Mouse (Mus musculus) megakaryocyte, embryonic 14.5 days (primary cell): ENCODE results near the gene Ctdnep1. TPM values are rescaled to one million over a fixed set of nuclear protein-coding genes. Genes with fewer than 3 reads are reported as not detected.

Experiments used
- H3K27me3 ChIP-seq: replicated peaks from 2 replicates; pipeline ENCODE3; 2012; ENCODE audit warnings: inconsistent platforms
- H3K36me3 ChIP-seq: replicated peaks from 2 replicates; pipeline ENCODE3; 2012; ENCODE audit warnings: low read length, inconsistent platforms, mixed read lengths
- H3K4me1 ChIP-seq: 2 replicates; pipeline ENCODE4 v1.6.1; 2012; ENCODE audit warnings: inconsistent platforms
- H3K4me3 ChIP-seq: replicated peaks from 2 replicates; pipeline ENCODE3; 2012; ENCODE audit warnings: moderate library complexity, mild to moderate bottlenecking, inconsistent platforms
- H3K9me3 ChIP-seq: 2 replicates; pipeline ENCODE4 v1.6.1; 2012; ENCODE audit warnings: inconsistent platforms
- FLI1 ChIP-seq: IDR thresholded peaks from 2 replicates; pipeline ENCODE4 v1.6.1; 2012; ENCODE audit warnings: low read length, inconsistent platforms, mixed read lengths
- GATA1 ChIP-seq: IDR thresholded peaks from 3 replicates; pipeline ENCODE4 v1.6.1; 2012; ENCODE audit warnings: mixed read lengths, low read length, inconsistent platforms, borderline replicate concordance
- polyA plus RNA-seq: library from polyadenylated mRNA; stranded (reverse); fragments of >175 nt; gene quantifications from 2 replicates; pipeline ENCODE4 v1.2.3, GENCODE M21; 2012; ENCODE audit warnings: low replicate concordance; ENCODE audit not compliant: insufficient read depth

Gene Ctdnep1
- polyA plus RNA-seq, 1 experiment, result 289 TPM

- peaks cover 59% of the 10 kb centered on the region for H3K36me3 ChIP-seq
- H3K4me3 ChIP-seq, result peak overlapping the region; percentile 95
- H3K9me3 ChIP-seq, result no peaks in the 10 kb centered on the region
- TF ChIP-seq GATA1, result no peak
- peak; percentile 90; the same call in 1 of the 2 replicates for TF ChIP-seq FLI1
- peaks cover 44% of the 10 kb centered on the region for H3K4me1 ChIP-seq
- H3K27me3 ChIP-seq, result no peaks in the 10 kb centered on the region
Observed at GRCm38 (mm10) chr11:69980196-69981140, 488 bp upstream of the Ctdnep1 start.

- Histone ChIP-seq H3K4me3 (peak within 1 kb of the TSS; percentile 95), H3K9me3 (no peaks in the 10 kb centered on the region), H3K36me3 (peaks cover 58% of the 10 kb centered on the region), H3K4me1 (peaks cover 44% of the 10 kb centered on the region), H3K27me3 (no peaks in the 10 kb centered on the region)
- TF ChIP-seq FLI1, result no peak
- TF ChIP-seq GATA1, result no peak
Observed at GRCm38 (mm10) chr11:69982225-69982624, 1.3 kb downstream of the Ctdnep1 start, which contains the start of gene Elp5. Elp5 (minus strand) TSS chr11:69982517.

GRCm38 (mm10) chr11:69982877-69983276 is 1.9 kb downstream of the Ctdnep1 start:
- H3K36me3 ChIP-seq, result peaks cover 59% of the 10 kb centered on the region
- no peaks in the 10 kb centered on the region for H3K9me3 ChIP-seq
- no peaks in the 10 kb centered on the region for H3K27me3 ChIP-seq
- TF ChIP-seq FLI1 (no peak), GATA1 (no peak)
- H3K4me1 ChIP-seq, result peaks cover 45% of the 10 kb centered on the region
- H3K4me3 ChIP-seq, result peak overlapping the region; percentile 95

GRCm38 (mm10) chr11:69983377-69983776 is 2.4 kb downstream of the Ctdnep1 start:
- Histone ChIP-seq H3K27me3 (no peaks in the 10 kb centered on the region), H3K9me3 (no peaks in the 10 kb centered on the region), H3K36me3 (peaks cover 60% of the 10 kb centered on the region), H3K4me1 (peaks cover 49% of the 10 kb centered on the region), H3K4me3 (peak overlapping the region; percentile 79)
- TF ChIP-seq FLI1 (no peak), GATA1 (no peak)

GRCm38 (mm10) chr11:69984431-69984830 is 3.5 kb downstream of the Ctdnep1 start:
- Histone ChIP-seq H3K9me3 (no peaks in the 10 kb centered on the region), H3K4me3 (no peak overlapping the region), H3K27me3 (no peaks in the 10 kb centered on the region), H3K36me3 (peaks cover 64% of the 10 kb centered on the region), H3K4me1 (peaks cover 41% of the 10 kb centered on the region)
- no peak for TF ChIP-seq GATA1
- TF ChIP-seq FLI1, result no peak

- Histone ChIP-seq H3K4me3 (peak overlapping the region; percentile 7), H3K4me1 (peaks cover 43% of the 10 kb centered on the region), H3K9me3 (no peaks in the 10 kb centered on the region), H3K27me3 (no peaks in the 10 kb centered on the region), H3K36me3 (peaks cover 77% of the 10 kb centered on the region)
- TF ChIP-seq GATA1, result no peak
- no peak for TF ChIP-seq FLI1
Observed at GRCm38 (mm10) chr11:69989949-69990348, 9.0 kb downstream of the Ctdnep1 start.

- peaks cover 70% of the 10 kb centered on the region for H3K36me3 ChIP-seq
- no peaks in the 10 kb centered on the region for H3K27me3 ChIP-seq
- H3K9me3 ChIP-seq, result no peaks in the 10 kb centered on the region
- peak within 1 kb of the TSS; percentile 96 for H3K4me3 ChIP-seq
- TF ChIP-seq FLI1 (no peak), GATA1 (peak; percentile 78; the same call in 1 of the 3 replicates)
- peaks cover 43% of the 10 kb centered on the region for H3K4me1 ChIP-seq
Observed at GRCm38 (mm10) chr11:69990850-69991691, 10.1 kb downstream of the Ctdnep1 start, which contains the start of gene Gabarap. Gabarap (plus strand) TSS chr11:69991143.

- peaks cover 43% of the 10 kb centered on the region for H3K4me1 ChIP-seq
- no peaks in the 10 kb centered on the region for H3K9me3 ChIP-seq
- no peaks in the 10 kb centered on the region for H3K27me3 ChIP-seq
- peaks cover 64% of the 10 kb centered on the region for H3K36me3 ChIP-seq
- TF ChIP-seq GATA1 (no peak), FLI1 (no peak)
- peak overlapping the region; percentile 96 for H3K4me3 ChIP-seq
Observed at GRCm38 (mm10) chr11:69991711-69992110, 10.8 kb downstream of the Ctdnep1 start.

GRCm38 (mm10) chr11:69992396-69992795 is 11.4 kb downstream of the Ctdnep1 start:
- Histone ChIP-seq H3K4me1 (peaks cover 44% of the 10 kb centered on the region), H3K4me3 (peak overlapping the region; percentile 96), H3K27me3 (no peaks in the 10 kb centered on the region), H3K36me3 (peaks cover 57% of the 10 kb centered on the region), H3K9me3 (no peaks in the 10 kb centered on the region)
- no peak for TF ChIP-seq GATA1
- TF ChIP-seq FLI1, result no peak
